Mouse (Mus musculus) neural tube, embryonic 12.5 days (tissue): Measurements from ENCODE around the gene Olfr786. TPM values are rescaled to one million over a fixed set of nuclear protein-coding genes. Genes with fewer than 3 reads are reported as not detected.

Experiments used
- ATAC-seq: fragments of 200-750 bp; cut with Nextera tagmentation; 2 replicates; pipeline ENCODE4 v1.8.0; 2017; ENCODE audit warnings: low read depth, mild to moderate bottlenecking, moderate TSS enrichment, moderate library complexity; ENCODE audit not compliant: low FRiP score
- H3K27ac ChIP-seq: fragments of 300-500 bp; sonication (generic); 2 replicates; pipeline ENCODE4 v1.5.1; 2016
- H3K27me3 ChIP-seq: fragments of 300-500 bp; sonication (generic); replicated peaks from 2 replicates; pipeline ENCODE4 v1.6.1; 2016; ENCODE audit warnings: mild to moderate bottlenecking
- H3K36me3 ChIP-seq: fragments of 300-500 bp; sonication (generic); 2 replicates; pipeline ENCODE4 v1.6.1; 2016; ENCODE audit warnings: mild to moderate bottlenecking
- H3K4me1 ChIP-seq: fragments of 300-500 bp; sonication (generic); 2 replicates; pipeline ENCODE4 v1.6.1; 2016
- H3K4me2 ChIP-seq: fragments of 300-500 bp; sonication (generic); replicated peaks from 2 replicates; pipeline ENCODE4 v1.6.1; 2016; ENCODE audit warnings: mild to moderate bottlenecking
- H3K4me3 ChIP-seq: fragments of 300-500 bp; sonication (generic); 2 replicates; pipeline ENCODE4 v1.5.1; 2016
- H3K9ac ChIP-seq: fragments of 300-500 bp; sonication (generic); 2 replicates; pipeline ENCODE4 v1.6.1; 2016; ENCODE audit warnings: mild to moderate bottlenecking
- H3K9me3 ChIP-seq: fragments of 300-500 bp; sonication (generic); 2 replicates; pipeline ENCODE4 v1.6.1; 2016; ENCODE audit warnings: mild to moderate bottlenecking
- WGBS: fragments of 180-500 bp; shearing (Covaris S2); methylation state at CpG from one replicate; pipeline ENCODE4 v1.1.7; 2016; 5-methylcytosine and 5-hydroxymethylcytosine counted together
- polyA plus RNA-seq: library from polyadenylated mRNA; unstranded; fragments of >200 nt; fragmentation: Nextera tagmentation; extraction: Ambion mirVana; gene quantifications from 2 replicates; pipeline ENCODE4 v1.2.1, GENCODE M21; 2016

Gene Olfr786
- not detected in 2 replicates for polyA plus RNA-seq

DNA sequence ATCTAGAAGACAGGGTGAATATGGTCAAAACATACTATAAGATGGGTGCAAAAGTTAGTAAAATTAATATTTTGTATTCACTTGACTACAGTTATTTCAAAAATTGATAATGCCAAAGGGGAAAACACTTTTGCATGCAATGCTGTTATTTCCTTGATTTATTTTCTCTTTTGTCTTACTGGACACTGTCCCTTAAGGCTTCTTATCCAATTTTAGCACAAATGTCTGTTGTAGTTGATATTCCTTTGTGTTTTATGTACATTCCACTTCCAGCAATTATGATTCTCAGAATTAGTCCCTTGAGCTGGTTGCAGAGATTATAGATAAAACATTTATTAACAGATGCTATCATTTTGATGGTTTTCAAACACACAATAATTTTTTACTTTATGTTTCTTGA, at the start of gene Olfr786:
Gene Olfr786, plus strand, starts transcription at position 301 of the 400 bp plus-strand sequence.
- no peaks in the 10 kb centered on the region for H3K9me3 ChIP-seq
- no peaks in the 10 kb centered on the region for H3K27me3 ChIP-seq
- H3K27ac ChIP-seq = no peak within 1 kb of the TSS
- H3K9ac ChIP-seq = no peak within 1 kb of the TSS
- H3K36me3 ChIP-seq = no peaks in the 10 kb centered on the region
- H3K4me1 ChIP-seq = no peaks in the 10 kb centered on the region
- H3K4me3 ChIP-seq = no peak within 1 kb of the TSS
- H3K4me2 ChIP-seq = no peak within 1 kb of the TSS
- ATAC-seq = no peak

DNA sequence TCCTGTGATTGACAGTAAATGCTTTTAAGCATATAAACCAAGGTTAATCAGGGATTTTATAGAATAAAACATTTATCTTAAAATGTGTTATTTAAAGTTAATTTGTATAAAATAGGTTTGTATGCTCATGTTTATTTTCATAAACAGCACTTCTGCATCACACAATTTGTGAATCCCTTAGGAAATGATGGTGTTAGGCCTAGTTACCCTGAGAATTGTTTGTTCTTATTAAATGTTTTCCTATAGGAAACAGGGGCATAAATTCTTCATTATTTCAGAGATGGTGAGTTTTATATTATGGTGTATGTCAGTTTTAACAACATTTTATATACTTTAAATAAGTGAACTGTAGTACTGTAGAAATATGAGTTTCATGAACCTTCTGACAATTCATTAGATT, 43.3 kb upstream of the Olfr786 start, which contains the start of gene Olfr784:
Gene Olfr784, plus strand, starts transcription at position 301 of the 400 bp plus-strand sequence.
- ATAC-seq = no peak
- no peaks in the 10 kb centered on the region for H3K36me3 ChIP-seq
- no peak within 1 kb of the TSS for H3K4me3 ChIP-seq
- H3K4me1 ChIP-seq = no peaks in the 10 kb centered on the region
- no peak within 1 kb of the TSS for H3K9ac ChIP-seq
- H3K4me2 ChIP-seq = no peak within 1 kb of the TSS
- H3K27me3 ChIP-seq = no peaks in the 10 kb centered on the region
- H3K27ac ChIP-seq = no peak within 1 kb of the TSS
- no peaks in the 10 kb centered on the region for H3K9me3 ChIP-seq

DNA sequence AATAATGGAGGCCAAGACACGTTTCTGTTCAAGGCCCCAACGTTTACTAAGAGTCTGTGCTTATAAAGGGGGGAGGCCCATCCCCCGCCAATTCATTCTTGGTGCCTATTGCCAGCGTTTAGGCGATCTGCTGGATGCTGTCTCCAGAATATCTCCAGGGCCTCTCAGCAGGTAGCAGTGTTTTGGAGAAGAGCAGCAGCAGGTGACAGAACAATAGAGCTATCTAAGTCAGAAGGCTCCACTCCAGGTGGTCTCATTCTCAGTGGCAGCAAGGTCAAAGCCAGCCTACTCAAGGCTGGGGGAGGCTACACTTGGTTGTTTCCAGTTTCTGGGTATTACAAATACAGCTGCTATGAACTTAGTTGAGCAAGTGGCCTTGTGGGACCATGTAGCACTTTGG, 26.2 kb upstream of the Olfr786 start:
- WGBS = 44% methylated on average over 5 of the region's 5 CpGs
- H3K27me3 ChIP-seq = no peaks in the 10 kb centered on the region
- no peak for ATAC-seq
- no peak overlapping the region for H3K27ac ChIP-seq
- H3K4me2 ChIP-seq = no peak overlapping the region
- no peak overlapping the region for H3K9ac ChIP-seq
- no peaks in the 10 kb centered on the region for H3K4me1 ChIP-seq
- no peaks in the 10 kb centered on the region for H3K9me3 ChIP-seq
- H3K36me3 ChIP-seq = no peaks in the 10 kb centered on the region
- no peak overlapping the region for H3K4me3 ChIP-seq

DNA sequence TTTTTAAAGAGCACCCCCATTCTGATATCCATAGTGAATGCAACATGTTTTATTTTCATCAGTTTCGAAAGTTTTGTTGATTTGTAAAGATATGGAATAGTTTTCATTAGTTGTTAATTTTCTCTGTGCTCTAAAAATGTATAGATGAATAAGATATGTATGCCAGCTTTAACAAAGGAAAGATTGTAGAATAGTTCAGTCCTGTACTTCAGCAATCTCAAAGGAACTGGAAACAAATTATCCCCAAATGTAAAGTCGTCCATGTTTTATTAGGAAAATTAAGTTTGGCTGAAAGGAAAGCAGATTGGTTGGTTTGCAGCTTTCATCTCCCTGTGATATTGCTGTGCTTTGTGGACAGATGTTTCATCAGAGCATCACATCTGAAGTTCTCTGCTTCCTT, 22.0 kb upstream of the Olfr786 start, which contains the start of gene Olfr785:
Gene Olfr785, plus strand, starts transcription at position 301 of the 400 bp plus-strand sequence.
- no peaks in the 10 kb centered on the region for H3K9me3 ChIP-seq
- no peaks in the 10 kb centered on the region for H3K27me3 ChIP-seq
- no peaks in the 10 kb centered on the region for H3K4me1 ChIP-seq
- WGBS = 81% methylated on average over 2 of the region's 2 CpGs
- no peak for ATAC-seq
- H3K27ac ChIP-seq = no peak within 1 kb of the TSS
- no peak within 1 kb of the TSS for H3K9ac ChIP-seq
- H3K4me3 ChIP-seq = no peak within 1 kb of the TSS
- no peaks in the 10 kb centered on the region for H3K36me3 ChIP-seq
- H3K4me2 ChIP-seq = no peak within 1 kb of the TSS

DNA sequence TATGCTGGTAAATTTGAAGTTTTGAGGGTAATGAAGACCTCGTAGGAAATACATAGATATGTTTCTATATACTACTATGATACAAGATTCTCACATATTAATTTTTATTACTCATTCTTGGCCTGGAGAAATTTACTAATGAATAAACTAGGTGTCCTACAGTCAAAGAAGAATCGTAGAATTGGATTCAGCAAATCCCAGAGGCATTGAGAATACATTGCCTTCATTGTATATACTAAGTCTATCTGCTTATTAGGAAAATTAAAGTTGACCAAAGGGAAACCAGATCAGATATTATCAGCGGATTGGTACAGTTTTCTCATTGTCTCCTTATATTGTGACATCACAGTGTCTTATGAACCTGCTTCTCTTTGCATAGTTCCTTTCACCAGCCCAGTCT, 34.5 kb downstream of the Olfr786 start, which contains the start of gene Olfr787:
Gene Olfr787, plus strand, starts transcription at position 301 of the 400 bp plus-strand sequence.
- Histone ChIP-seq H3K9me3 (no peaks in the 10 kb centered on the region), H3K36me3 (no peaks in the 10 kb centered on the region), H3K9ac (no peak within 1 kb of the TSS), H3K4me3 (no peak within 1 kb of the TSS), H3K4me2 (no peak within 1 kb of the TSS), H3K4me1 (no peaks in the 10 kb centered on the region), H3K27ac (no peak within 1 kb of the TSS), H3K27me3 (no peaks in the 10 kb centered on the region)
- 87% methylated on average over 3 of the region's 3 CpGs for WGBS
- no peak for ATAC-seq

DNA sequence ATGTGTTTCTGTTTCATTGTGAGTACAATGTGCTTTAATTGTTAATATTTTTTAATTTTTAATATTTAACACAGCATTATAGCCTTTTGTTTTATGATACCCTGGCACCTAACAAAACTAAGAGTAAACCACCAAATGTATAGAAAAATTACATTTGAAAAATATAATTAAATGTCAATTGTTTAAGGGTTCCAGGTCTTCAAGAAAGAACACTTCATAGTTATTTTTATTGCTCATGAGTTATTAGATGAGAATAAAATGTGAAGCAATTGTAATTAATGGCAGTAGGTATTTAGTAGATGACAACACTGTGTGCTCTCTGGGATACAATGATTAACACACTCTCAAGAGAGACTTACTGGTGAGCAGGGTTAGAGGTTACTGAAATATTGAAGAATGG, 43.6 kb downstream of the Olfr786 start, which contains the start of gene Olfr788:
Gene Olfr788, plus strand, starts transcription at position 301 of the 400 bp plus-strand sequence.
- no peak within 1 kb of the TSS for H3K9ac ChIP-seq
- H3K4me3 ChIP-seq = no peak within 1 kb of the TSS
- no peaks in the 10 kb centered on the region for H3K36me3 ChIP-seq
- H3K27me3 ChIP-seq = no peaks in the 10 kb centered on the region
- H3K4me2 ChIP-seq = no peak within 1 kb of the TSS
- H3K4me1 ChIP-seq = no peaks in the 10 kb centered on the region
- no peak within 1 kb of the TSS for H3K27ac ChIP-seq
- ATAC-seq = no peak
- no peaks in the 10 kb centered on the region for H3K9me3 ChIP-seq

DNA sequence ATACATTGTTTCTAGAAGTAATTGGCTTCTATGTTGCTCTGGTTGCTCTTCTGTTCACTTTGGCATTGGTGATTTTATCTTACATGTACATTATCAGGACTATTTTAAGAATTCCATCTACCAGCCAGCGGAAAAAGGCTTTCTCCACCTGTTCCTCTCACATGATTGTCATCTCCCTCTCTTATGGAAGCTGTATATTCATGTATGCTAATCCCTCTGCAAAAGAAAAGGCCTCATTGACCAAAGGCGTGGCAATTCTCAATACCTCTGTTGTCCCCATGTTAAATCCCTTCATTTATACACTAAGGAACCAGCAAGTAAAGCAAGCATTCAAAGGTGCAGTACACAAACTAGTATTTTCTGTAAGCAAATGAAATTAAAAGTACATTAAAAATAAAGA, 46.1 kb downstream of the Olfr786 start:
- no peaks in the 10 kb centered on the region for H3K36me3 ChIP-seq
- no peak for ATAC-seq
- WGBS = 77% methylated on average over 2 of the region's 2 CpGs

DNA sequence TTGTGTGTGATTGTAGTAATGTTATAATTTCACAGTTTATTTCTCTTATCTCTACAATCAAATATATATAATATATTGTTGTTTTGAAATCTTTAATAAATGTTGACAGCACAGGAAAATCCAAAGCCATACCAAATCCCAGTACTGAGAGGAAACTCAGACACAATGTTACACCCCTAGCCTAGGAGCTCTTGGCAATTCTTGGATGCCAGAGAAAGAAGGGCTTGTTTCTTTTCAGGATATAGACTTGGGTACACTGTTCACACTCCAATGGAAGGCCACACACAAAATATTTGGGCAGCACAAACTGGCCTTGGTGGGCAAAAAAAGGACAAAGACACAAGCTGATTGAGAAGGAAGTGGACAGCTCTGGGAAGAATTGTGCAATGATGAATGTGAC, 46.6 kb downstream of the Olfr786 start:
- Histone ChIP-seq H3K27me3 (no peaks in the 10 kb centered on the region), H3K27ac (no peak overlapping the region), H3K4me2 (no peak overlapping the region), H3K36me3 (no peaks in the 10 kb centered on the region), H3K9me3 (no peaks in the 10 kb centered on the region), H3K4me3 (no peak overlapping the region), H3K9ac (no peak overlapping the region), H3K4me1 (no peaks in the 10 kb centered on the region)
- no peak for ATAC-seq

More for the DNA sequence above, 46.1 kb downstream of the Olfr786 start:
- Histone ChIP-seq H3K4me1 (no peaks in the 10 kb centered on the region), H3K4me2 (no peak overlapping the region), H3K27ac (no peak overlapping the region), H3K4me3 (no peak overlapping the region), H3K9me3 (no peaks in the 10 kb centered on the region), H3K27me3 (no peaks in the 10 kb centered on the region), H3K9ac (no peak overlapping the region)

DNA sequence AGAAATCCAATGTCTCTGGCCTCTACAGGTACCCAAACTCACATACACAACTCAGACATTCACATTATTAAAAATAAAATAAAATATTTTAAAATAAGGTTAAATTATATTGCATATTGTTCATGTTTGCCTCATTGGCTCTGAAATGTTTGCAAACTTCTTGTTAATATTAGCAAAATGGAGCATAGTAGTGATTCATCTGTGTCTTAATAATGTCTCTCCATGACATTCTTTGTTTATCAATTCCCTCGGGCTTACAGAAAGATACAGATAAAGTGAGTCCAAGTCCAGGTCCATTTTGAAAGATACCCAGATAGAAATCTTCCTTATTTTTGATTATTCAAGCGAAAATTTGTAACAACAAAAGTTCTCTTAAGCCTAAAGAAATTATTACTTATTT, 57.3 kb downstream of the Olfr786 start, which contains the start of gene Olfr789:
Gene Olfr789, plus strand, starts transcription at position 301 of the 400 bp plus-strand sequence.
- H3K9me3 ChIP-seq = no peaks in the 10 kb centered on the region
- WGBS = 68% methylated on average over 2 of the region's 2 CpGs
- H3K4me1 ChIP-seq = no peaks in the 10 kb centered on the region
- no peaks in the 10 kb centered on the region for H3K27me3 ChIP-seq
- H3K27ac ChIP-seq = no peak within 1 kb of the TSS
- no peaks in the 10 kb centered on the region for H3K36me3 ChIP-seq
- no peak within 1 kb of the TSS for H3K4me2 ChIP-seq
- no peak within 1 kb of the TSS for H3K9ac ChIP-seq
- ATAC-seq = no peak
- no peak within 1 kb of the TSS for H3K4me3 ChIP-seq

Other genes starting within 250 kb of the Olfr786 start
- gene Olfr772, start 249.4 kb upstream of the Olfr786 start, polyA plus RNA-seq = not detected in 2 replicates
- gene Olfr773, start 239.9 kb upstream of the Olfr786 start, polyA plus RNA-seq = not detected in 2 replicates
- gene Olfr774, start 191.1 kb upstream of the Olfr786 start, polyA plus RNA-seq = not detected in 2 replicates
- not detected in 2 replicates for gene Olfr775, start 178.9 kb upstream of the Olfr786 start, polyA plus RNA-seq
- gene Olfr776, start 168.2 kb upstream of the Olfr786 start, polyA plus RNA-seq = not detected in 2 replicates
- gene Olfr777, start 155.8 kb upstream of the Olfr786 start, polyA plus RNA-seq = not detected in 2 replicates
- gene Olfr780, start 109.2 kb upstream of the Olfr786 start, polyA plus RNA-seq = not detected in 2 replicates
- gene Olfr781, start 98.5 kb upstream of the Olfr786 start, polyA plus RNA-seq = not detected in 2 replicates
- gene Olfr782, start 78.5 kb upstream of the Olfr786 start, polyA plus RNA-seq = not detected in 2 replicates
- 0.06 and 0.19 TPM in 2 replicates for gene Olfr784, start 43.2 kb upstream of the Olfr786 start, polyA plus RNA-seq
- not detected in 2 replicates for gene Olfr785, start 21.9 kb upstream of the Olfr786 start, polyA plus RNA-seq
- not detected in 2 replicates for gene Olfr787, start 34.6 kb downstream of the Olfr786 start, polyA plus RNA-seq
- gene Olfr788, start 43.7 kb downstream of the Olfr786 start, polyA plus RNA-seq = not detected in 2 replicates
- gene Olfr789, start 57.4 kb downstream of the Olfr786 start, polyA plus RNA-seq = not detected in 2 replicates
- gene Olfr790, start 71.2 kb downstream of the Olfr786 start, polyA plus RNA-seq = not detected in 2 replicates
- gene Olfr791, start 94.5 kb downstream of the Olfr786 start, polyA plus RNA-seq = not detected in 2 replicates
- gene Olfr792, start 111.9 kb downstream of the Olfr786 start, polyA plus RNA-seq = not detected in 2 replicates
- gene Olfr794, start 140.3 kb downstream of the Olfr786 start, polyA plus RNA-seq = not detected in 2 replicates
- not detected in 2 replicates for gene Olfr796, start 185.3 kb downstream of the Olfr786 start, polyA plus RNA-seq
- not detected in 2 replicates for gene Olfr798, start 200.6 kb downstream of the Olfr786 start, polyA plus RNA-seq
- not detected in 2 replicates for gene Olfr799, start 210.2 kb downstream of the Olfr786 start, polyA plus RNA-seq
- not detected in 2 replicates for gene Olfr800, start 230.4 kb downstream of the Olfr786 start, polyA plus RNA-seq
- not detected in 2 replicates for gene Olfr801, start 246.6 kb downstream of the Olfr786 start, polyA plus RNA-seq